Mouse (Mus musculus) NIH3T3 (cell line): ENCODE data around the gene Six3.

Experiments
- DNase-seq: peaks from one replicate; pipeline ENCODE4 v3.0.0-alpha.2; 2012; ENCODE audit warnings: low read depth

Gene Six3

GRCm38 (mm10) chr17:85612526-85613265 lies 712 bp upstream of the Six3 start:
- no peak for DNase-seq

GRCm38 (mm10) chr17:85614011-85614721 lies 758 bp downstream of the Six3 start:
- DNase-seq = no peak

- DNase-seq = no peak
Observed at GRCm38 (mm10) chr17:85614722-85615331, 1.4 kb downstream of the Six3 start.

- no peak for DNase-seq
Observed at GRCm38 (mm10) chr17:85615586-85615985, 2.2 kb downstream of the Six3 start.

- DNase-seq = no peak
Observed at GRCm38 (mm10) chr17:85616526-85617500, 3.4 kb downstream of the Six3 start.

- DNase-seq = no peak
Observed at GRCm38 (mm10) chr17:85617566-85618358, 4.4 kb downstream of the Six3 start.

- no peak for DNase-seq
Observed at GRCm38 (mm10) chr17:85618359-85619112, 5.1 kb downstream of the Six3 start.

GRCm38 (mm10) chr17:85619113-85620085 lies 6.0 kb downstream of the Six3 start:
- DNase-seq = no peak

- DNase-seq = no peak
Observed at GRCm38 (mm10) chr17:85620086-85620481, 6.7 kb downstream of the Six3 start.

GRCm38 (mm10) chr17:85620680-85621504 lies 7.5 kb downstream of the Six3 start:
- no peak for DNase-seq

- no peak for DNase-seq
Observed at GRCm38 (mm10) chr17:85621505-85622310, 8.3 kb downstream of the Six3 start.

- DNase-seq = no peak
Observed at GRCm38 (mm10) chr17:85622493-85623157, 9.2 kb downstream of the Six3 start.

GRCm38 (mm10) chr17:85623161-85624050 lies 10.0 kb downstream of the Six3 start:
- no peak for DNase-seq

- no peak for DNase-seq
Observed at GRCm38 (mm10) chr17:85624051-85624420, 10.6 kb downstream of the Six3 start.

- DNase-seq = no peak
Observed at GRCm38 (mm10) chr17:85624981-85625940, 11.9 kb downstream of the Six3 start.
